Mouse (Mus musculus): Measurements from ENCODE around the gene Gm3336.

- no peak for TF ChIP-seq POLR2AphosphoS2 (IDR thresholded peaks at IDR 0.05; ENCODE audit: low read depth, low read length)
- no peak for TF ChIP-seq POLR2A (IDR thresholded peaks at IDR 0.05; ENCODE audit: low read depth, low read length)
These were observed 45.0 kb downstream of the Gm3336 start for GRCm38 (mm10) chr8:70763354-70763753.

All from CH12.LX (cell line).